Mouse (Mus musculus) layer of hippocampus, postnatal 10 days (tissue): ENCODE results near the gene Irf2bp1. TPM values are rescaled to one million over a fixed set of nuclear protein-coding genes. Genes with fewer than 3 reads are reported as not detected.

Experiments
- DNase-seq, 2 experiments: peaks; one replicate each; pipeline ENCODE4 v3.0.0; 2021; ENCODE audit warnings: low spot score in 2 of 2
- long read RNA-seq: library from polyadenylated mRNA; stranded (forward); transcript quantifications from one replicate; pipeline ENCODE4 v2.0.0, GENCODE M21; 2023
- total RNA-seq, 2 experiments: library from RNA; stranded (reverse); gene quantifications; 2 replicates each; pipeline ENCODE4 v1.2.3; 2021

Gene Irf2bp1
- total RNA-seq: 10 to 100 TPM; 45.5 to 49.7 TPM
- long read RNA-seq, transcript Irf2bp1-201 (1 exons, 2,734 nt): major isoform, 83 of 83 reads
- long read RNA-seq, partial matches to known transcripts: 0 of 83 reads
- long read RNA-seq, other reads (novel, unspliced or antisense): 0 of 83 reads

DNA sequence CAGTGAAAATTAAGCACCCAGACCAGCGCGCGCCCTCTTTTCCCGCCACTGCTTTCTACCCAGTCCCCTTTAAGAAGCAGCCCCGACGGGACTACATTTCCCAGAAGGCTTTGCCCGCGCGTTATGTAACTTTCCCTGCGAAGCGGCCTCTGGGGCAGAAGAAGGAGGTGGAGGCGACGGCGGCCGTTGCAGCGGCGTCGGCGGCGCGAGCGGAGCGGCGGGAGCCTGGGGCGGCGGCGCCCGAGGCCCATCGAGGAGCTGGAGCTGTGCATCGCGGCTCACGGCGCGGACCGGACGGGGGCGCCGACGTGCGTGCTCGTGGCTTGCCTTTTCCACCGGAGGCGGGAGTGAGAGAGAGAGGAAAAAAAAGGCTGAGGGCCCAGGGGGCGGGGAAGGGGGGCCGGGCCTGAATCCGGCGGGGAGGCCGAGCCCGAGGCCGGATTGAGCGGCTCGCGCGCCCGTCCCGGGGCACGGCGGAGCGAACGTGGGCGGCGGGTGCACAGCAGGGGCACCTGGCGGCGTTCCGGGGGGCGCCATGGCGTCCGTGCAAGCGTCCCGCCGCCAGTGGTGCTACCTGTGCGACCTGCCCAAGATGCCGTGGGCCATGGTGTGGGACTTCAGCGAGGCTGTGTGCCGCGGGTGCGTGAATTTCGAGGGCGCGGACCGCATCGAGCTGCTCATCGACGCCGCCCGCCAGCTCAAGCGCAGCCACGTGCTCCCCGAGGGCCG, at the start of gene Irf2bp1:
Irf2bp1 (plus strand) TSS at position 143 of the 729 bp plus-strand sequence.
- peak; percentile 94 for DNase-seq

DNA sequence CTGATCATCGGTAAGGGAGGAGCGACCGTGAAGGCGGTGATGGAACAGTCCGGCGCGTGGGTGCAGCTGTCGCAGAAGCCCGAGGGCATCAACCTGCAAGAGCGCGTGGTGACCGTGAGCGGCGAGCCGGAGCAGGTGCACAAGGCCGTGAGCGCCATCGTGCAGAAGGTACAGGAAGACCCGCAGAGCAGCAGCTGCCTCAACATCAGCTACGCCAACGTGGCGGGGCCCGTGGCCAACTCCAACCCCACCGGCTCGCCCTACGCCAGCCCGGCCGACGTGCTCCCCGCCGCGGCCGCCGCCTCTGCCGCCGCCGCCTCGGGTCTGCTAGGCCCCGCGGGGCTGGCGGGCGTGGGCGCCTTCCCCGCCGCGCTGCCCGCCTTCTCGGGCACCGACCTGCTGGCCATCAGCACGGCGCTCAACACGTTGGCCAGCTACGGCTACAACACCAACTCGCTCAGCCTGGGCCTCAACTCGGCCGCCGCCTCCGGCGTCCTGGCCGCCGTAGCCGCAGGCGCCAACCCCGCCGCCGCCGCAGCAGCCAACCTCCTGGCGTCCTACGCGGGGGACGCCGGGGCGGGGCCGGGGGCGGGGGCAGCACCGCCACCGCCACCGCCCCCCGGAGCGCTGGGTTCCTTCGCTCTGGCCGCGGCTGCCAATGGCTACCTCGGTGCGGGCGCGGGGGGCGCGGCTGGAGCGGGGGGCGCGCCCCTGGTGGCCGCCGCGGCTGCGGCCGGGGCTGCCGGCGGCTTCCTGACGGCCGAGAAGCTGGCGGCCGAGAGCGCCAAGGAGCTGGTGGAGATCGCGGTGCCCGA, 46.1 kb upstream of the Irf2bp1 start:
- peak; percentile 50 to 65 for DNase-seq

DNA sequence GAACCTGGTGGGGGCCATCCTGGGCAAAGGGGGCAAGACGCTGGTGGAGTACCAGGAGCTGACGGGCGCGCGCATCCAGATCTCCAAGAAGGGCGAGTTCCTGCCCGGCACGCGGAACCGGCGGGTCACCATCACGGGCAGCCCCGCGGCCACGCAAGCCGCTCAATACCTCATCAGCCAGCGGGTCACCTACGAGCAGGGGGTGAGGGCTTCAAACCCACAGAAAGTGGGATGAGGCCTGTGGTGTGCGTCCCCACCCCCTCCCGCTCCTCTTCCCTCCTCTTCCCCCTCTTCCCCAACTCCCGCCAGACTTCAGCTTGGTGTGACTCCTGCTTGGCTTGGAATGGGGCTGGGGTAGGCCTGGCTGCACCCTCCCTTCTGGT, 45.5 kb upstream of the Irf2bp1 start:
- DNase-seq: peak in 1 of 2 experiments; percentile 42

DNA sequence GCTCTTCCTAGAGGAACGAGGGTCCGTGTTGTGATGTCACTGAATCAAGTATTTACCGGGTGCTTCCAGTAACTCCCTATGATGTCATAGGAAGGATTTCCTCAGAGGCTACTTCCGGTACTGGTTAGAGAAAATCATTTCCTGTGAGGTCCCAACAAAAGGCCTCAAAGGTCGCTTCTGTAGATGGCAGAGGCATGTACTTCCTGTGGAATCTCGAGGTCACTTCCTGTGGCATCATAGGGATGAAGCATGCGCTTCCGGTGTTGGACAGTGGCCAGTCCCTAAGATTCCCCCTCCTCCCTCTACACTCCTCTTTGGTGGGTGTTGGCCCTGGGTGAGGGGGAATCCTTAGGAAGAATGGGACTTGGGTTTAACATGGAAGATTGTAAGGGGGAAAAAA, 44.4 kb upstream of the Irf2bp1 start:
- no peak for DNase-seq

DNA sequence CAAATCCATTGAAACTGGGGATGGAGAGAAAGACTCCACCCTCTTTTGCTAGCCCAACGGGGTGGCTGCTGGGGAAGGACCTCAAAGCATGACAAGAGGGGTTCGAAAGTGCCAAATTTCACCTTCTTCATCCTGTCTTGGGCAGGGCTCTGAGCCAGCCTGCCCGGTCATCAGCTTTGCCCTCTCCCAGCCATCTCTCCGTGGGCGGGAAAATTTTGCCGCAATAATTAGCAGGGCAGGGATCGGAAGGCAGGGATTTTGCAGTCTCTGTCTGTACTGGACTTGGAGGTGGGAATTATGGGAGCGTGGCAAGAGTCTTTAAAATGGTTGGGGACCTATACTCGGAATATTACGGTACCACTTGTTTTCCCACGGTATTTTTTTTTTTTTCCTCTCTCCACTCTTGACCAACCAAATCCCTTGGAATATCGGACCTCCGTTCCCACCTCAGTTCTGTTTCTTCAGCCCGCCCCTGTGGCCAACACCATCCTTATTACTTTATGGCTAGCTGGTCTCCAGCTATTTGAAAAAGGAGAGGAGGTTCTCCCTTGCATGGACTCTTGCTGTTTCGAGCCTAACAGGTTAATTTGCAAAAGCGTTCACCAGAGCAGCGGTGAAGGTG, 41.6 kb upstream of the Irf2bp1 start:
- no peak for DNase-seq

DNA sequence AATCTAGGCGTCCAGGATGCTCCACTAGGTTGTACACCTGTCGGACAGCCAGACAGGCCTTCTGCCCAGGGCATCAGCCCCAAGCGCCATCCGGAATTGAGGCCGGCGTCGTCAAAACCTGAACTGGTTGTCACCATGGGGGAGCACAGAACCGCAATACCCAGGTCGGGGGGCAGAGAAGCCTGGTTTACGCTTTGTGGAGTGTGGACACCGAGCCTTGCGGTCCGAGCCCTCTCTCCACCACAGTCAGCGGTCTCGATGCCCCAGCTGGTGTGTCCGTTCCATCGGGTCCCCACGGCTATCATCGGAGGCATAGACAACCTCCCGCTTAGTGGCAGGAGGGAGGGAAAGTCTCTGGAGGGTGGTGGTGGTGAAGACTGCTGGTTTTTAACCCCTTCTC, 41.0 kb upstream of the Irf2bp1 start:
- DNase-seq: no peak

DNA sequence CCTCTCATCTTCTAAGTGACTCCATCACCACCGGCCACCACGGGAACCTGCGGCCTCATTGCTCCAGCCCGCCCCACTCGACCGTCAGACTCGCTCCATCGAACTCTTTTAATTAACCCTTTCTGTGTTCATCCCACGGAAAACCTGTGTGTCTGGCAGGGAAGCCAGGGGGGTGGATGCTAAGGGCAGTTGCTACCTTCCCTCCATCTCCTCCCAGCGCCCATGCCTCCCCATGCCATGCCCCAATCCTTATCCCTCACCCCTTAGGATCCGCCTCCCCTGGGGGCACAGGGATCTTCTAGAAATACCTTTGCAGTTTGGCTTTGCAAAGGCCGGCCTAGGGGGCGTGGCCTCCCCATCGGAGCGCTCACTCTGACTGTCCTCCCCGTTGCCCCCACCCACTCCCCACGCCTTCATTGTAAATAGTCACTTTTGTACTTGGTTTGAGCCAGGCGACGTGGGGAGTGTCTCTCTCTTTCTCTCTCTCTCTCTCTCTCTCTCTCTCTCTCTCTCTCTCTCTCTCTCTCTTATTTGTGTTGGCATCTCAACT, 40.5 kb upstream of the Irf2bp1 start:
- no peak for DNase-seq

DNA sequence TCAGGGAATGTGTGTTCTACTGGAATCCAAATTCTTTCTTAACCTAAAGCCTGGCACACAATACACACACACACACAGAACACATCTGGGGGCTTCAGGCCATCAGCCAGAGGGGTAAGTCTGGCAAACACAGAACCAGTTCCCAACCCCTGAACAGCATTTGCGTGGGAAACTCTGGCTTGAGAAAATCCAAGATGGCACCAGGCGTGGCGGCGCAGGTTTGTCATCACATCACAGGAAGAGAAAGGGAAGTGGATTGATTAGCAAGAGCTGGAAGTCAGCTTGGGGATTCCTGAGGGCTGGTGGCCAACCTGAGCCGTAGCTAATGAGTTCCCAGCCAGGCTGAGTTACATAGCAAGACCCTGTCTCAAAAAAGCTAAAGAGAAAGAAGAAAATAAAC, 38.5 kb upstream of the Irf2bp1 start:
- DNase-seq: peak; percentile 44 to 51

DNA sequence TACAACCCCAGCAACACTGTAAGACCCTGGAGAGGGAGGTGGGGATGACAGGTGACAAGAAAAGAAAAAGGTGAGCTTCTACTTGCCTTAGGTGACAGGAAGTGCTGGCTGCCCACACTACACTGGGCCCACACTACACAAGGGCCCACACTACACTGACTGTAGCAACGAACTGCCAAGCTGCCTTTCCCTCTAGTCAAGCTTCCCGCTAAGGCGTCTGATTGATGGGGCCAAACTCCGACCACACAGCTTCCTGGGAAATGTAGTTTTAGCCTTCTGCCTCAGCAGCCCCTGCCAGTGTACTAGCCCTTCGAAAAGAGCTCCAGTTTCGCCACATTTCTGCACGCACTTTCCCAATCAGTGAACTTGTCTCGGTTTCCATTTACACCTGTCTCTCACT, 36.2 kb upstream of the Irf2bp1 start:
- DNase-seq: no peak

DNA sequence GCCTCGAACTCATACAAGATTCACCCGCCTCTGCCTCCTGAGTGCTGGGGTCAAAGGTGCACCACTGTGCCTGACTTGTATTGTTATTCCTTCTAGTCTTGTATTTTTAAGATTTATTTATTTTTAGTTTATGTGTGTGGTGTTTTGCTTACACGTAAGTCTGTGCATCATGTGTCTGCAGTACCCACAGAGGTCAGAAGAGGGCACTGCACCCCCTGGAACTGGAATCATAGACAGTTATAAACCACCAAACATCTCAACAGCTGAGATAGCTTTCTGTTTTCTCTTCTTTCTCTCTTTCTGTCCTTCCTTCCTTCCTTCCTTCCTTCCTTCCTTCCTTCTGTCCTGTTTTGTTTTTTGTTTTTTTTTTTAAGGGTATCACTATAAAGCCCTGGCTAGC, 32.9 kb upstream of the Irf2bp1 start:
- DNase-seq: no peak

DNA sequence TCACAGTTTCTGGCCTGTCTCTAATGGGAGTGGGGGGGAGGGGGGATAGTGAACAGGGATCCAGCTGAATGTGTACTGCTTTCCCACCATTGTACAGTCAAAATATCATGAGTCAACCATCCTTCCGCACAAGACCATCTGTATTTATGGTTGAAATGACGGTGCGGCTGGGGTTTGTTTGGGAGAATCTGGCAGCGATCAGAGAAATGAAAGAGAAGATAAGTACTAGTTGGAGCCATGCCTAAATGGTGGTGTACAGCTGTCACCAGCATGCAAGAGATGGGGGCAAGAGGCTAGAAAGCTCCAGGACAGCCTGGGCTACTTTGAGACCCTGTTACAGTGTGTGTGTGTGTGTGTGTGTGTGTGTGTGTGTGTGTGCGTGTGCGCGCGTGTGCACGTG, 25.5 kb upstream of the Irf2bp1 start:
- no peak for DNase-seq

DNA sequence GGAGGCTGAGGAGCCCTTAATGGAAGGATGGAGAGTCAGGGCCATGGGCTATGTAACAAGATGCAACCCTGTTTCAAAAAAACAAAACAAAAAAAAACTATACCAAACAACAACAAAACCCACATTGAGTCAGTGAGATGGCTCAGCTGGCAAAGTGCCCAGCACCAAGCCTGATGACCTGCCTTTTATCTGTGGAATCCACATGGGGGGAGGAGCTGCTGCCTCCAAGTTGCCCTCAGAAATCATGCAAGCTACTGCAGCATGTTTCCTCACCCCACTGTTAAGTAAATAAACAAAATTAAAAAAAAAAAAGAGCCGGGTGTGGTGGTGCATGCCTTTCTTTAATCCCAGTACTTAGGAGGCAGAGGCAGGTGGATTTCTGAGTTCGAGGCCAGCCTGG, 17.3 kb upstream of the Irf2bp1 start:
- no peak for DNase-seq

DNA sequence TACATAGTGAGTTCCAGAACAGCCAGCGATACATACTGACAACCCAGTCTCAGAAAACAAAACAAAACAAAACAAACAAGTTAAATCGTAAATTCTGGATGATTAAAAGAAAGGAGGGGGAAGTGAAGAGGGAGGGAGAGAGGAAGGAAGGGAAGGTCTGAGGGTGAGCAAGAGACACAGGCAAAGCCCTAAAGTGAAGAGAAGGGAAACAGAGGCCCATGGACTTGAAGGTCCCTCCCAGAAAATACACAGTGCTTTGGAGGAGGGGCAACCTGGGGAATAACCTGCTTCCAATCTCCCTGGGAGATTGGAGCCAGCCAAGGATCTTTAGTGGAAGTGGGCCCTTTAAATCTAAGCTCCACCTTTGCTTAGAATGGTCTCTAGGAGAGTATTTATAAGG, 16.7 kb upstream of the Irf2bp1 start, which contains the start of gene Nanos2:
Nanos2 (plus strand) TSS at position 301 of the 400 bp plus-strand sequence.
- DNase-seq: no peak

DNA sequence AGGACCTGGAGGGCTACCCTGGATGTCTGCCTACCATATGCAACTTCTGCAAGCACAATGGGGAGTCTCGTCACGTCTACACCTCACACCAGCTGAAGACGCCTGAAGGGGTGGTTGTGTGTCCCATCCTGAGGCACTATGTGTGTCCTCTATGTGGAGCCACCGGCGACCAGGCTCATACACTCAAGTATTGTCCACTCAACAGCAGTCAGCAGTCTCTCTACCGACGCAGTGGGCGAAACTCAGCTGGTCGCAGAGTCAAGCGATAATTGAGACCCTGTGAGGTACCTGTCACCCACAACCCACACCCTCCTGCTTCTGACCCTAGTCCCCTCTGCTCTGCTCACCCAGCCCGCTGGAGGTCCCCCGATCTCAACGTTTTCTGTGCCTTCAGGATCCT, 16.1 kb upstream of the Irf2bp1 start:
- DNase-seq: no peak

DNA sequence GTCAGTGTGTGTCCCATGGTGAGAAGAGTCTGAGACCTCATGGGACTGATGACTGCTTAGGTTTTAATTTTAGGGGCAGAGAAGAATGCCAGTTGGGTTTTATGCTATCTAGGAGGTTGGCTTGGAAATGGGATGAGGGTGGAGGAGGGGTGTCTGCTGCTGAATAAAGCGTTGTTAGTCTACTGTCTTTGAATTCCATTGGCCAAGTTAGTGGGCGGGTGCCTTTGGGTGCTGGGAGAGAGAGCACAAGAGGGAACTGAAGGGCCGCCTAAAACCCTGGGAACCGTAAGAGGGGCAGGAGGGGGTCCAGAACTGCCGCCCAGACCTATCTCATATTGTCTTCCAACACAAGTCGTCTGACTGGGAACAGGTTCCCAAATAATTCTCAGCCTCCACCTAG, 15.1 kb upstream of the Irf2bp1 start:
- DNase-seq: no peak

DNA sequence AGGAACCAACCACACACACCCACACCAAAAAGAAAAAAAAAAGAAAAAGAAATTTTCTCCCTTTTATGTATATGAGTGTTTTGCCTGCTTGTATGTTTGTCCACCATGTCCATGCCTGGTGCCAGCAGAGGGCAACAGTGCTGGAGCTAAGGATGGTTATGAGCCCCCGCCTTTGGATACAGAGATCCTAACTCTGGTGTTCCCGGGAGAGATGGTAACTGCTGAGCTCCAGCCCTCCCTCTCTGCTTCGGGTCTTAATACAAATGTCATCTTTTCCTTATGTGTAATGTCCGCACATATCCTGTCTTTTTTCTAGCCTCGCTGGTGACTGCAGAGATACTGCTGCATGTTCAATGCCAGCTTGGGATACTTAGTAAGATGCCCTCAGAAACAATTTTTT, 13.8 kb upstream of the Irf2bp1 start:
- DNase-seq: peak in 1 of 2 experiments; percentile 57

DNA sequence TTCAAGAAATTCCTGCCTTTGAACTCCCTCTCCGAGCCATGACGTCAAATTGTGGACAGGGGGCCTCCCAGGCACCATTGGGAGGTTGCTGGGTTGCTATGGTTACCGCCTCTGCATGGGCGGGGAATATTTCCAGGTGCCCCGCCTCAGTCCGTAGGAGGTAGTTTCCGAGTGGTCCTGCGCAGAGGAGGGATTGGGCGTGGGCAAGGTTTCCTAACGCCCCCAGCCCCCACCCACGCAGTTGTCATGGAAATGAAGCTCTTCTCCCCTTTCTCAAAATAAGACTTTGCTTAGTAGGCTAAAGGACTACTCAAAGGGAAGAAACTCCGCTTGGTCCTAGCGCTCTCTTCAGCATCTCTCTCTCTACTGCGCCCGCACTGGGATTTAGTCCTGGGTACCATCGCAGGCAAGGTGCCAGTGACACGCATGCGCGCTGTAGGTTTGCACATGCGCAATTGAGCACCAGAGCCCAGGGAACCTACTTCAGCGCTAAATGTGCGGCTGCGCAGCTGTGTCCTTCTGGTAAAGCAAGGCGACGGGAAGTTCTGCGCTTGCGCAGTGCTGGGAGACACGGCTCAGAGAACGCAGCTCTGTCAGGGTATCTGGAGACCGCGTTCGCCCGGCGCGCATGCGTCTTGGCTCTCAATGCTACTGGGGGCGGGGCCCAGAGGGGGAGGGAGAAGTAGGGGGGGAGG, 13.1 kb upstream of the Irf2bp1 start, which contains the start of gene Mypop:
Mypop (plus strand) TSS at position 645 of the 695 bp plus-strand sequence.
- DNase-seq: peak; percentile 99 to 100

DNA sequence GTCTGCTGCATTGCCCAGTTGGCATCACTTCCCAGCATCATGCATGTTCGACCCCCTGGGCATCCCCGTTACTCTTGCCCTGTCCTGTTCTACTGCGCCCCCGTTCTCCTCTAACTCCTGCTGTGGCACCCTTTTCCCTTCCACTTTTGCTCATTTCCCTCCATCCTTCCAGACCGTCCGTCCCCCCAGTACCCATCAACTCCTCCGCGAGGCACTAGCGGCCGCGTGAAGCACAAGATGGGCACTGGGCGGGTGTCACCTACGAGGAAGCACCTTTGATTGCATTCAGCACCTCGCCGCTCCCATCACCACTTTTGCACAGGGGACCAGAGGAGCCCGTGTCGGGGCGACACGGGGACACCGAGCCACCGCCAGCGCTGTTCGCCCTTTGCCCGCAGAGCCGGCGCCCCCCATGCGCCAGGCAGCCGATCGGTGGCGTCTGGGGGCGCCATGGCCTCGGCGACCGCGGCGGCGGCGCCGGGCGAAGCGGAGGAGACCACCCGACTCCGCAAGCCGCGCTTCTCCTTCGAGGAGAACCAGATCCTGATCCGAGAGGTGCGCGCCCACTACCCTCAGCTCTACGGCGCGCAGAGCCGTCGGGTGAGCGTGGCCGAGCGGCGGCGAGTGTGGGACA, 12.1 kb upstream of the Irf2bp1 start:
- DNase-seq: peak in 1 of 2 experiments; percentile 58

DNA sequence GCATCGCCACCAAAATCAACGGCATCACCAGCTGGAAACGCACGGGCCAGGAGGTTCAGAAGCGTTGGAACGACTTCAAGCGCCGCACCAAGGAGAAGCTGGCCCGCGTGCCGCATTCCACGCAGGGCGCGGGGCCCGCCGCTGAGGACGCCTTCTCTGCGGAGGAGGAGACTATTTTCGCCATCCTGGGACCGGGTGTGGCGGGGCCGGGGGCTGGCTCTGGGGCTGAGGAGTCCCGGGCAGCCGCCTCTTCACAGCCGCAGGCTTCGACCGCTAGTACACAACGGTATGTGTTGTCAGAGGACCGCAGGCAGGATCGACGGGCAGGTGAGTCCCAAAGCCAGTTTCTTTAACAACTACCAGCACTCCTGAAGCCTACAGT, 11.6 kb upstream of the Irf2bp1 start:
- DNase-seq: peak in 1 of 2 experiments; percentile 59

DNA sequence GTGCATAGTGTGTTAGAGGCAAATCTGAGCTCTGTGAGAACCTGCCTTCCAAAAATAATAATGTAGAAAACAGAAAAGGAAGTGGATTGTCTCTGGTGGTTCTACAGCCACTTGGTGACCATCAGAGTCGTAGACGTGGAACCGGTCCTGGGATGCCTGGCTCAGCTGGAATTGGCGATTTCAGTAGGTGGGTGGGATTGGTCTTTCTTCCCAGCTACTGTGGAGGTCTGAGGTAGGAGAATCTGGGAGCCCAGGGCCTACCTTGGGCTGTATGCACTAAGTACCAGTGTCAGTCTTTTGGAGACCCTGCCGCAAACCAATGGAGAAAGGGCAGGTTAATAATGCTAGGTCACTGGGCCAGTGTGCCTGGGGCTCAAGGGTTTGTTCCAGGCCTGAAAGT, 10.8 kb upstream of the Irf2bp1 start:
- DNase-seq: no peak
